Mouse (Mus musculus): Measurements from ENCODE around the gene Dnajc22.

DNA sequence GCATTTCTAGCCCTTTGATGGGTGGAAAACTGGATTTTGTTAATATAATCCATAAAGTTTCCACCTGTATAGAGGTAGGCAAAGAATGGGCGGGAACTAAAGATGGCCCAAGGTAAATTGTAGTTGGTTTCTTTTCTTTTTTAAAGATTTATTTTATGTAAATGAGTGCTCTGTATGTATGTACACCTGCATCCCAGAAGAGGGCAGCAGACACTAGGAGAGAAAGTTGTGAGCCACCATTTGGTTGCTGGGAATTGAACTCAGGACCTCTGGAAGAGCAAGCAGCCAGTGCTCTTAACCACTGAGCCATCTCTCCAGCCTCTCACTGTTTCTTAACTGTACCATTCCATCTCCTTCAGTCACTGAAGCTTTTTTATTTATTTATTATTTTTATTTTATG lies 21.0 kb upstream of the Dnajc22 start:
- TF ChIP-seq CTCF (IDR thresholded peaks at IDR 0.05; ENCODE audit: borderline replicate concordance, insufficient read depth, low read depth, low read length) (no peak), POLR2A (IDR thresholded peaks at IDR 0.05; ENCODE audit: borderline replicate concordance, insufficient read depth, low read length) (no peak)

Data from cerebellum, adult 2 months (tissue).